Mouse (Mus musculus) T-helper 17 cell (primary cell): ENCODE results near the gene Spns3.

ENCODE experiments used
- in situ Hi-C, 2 experiments: fragments of 300-600 bp; cut with MboI, MseI; formaldehyde crosslinking; loops; 1 replicate in 1 of 2; 2 replicates in 1 of 2; pipeline ENCODE4 v1.15.1; 2025; ENCODE audit warnings: high pct_unique_total_duplicates in 2 of 2

Gene Spns3

GRCm38 (mm10) chr11:72550134-72550988 is at the start of gene Spns3:
Gene Spns3 (minus strand): TSS chr11:72550506.
- in situ Hi-C loops, result no loop called here

- in situ Hi-C loops, result no loop called here
These were observed 47.5 kb upstream of the Spns3 start for GRCm38 (mm10) chr11:72597780-72598179.

GRCm38 (mm10) chr11:72595010-72595737 is 44.9 kb upstream of the Spns3 start:
- in situ Hi-C loops, result no loop called here

- in situ Hi-C loops, result no loop called here
These were observed 37.4 kb upstream of the Spns3 start for GRCm38 (mm10) chr11:72587537-72588233.

GRCm38 (mm10) chr11:72586570-72586969 is 36.3 kb upstream of the Spns3 start:
- in situ Hi-C loops, result no loop called here

GRCm38 (mm10) chr11:72583092-72583491 is 32.8 kb upstream of the Spns3 start:
- in situ Hi-C loops, result no loop called here

GRCm38 (mm10) chr11:72582448-72582705 is 32.1 kb upstream of the Spns3 start:
- in situ Hi-C loops, result no loop called here

GRCm38 (mm10) chr11:72581609-72582447 is 31.5 kb upstream of the Spns3 start:
- in situ Hi-C loops, result no loop called here

- in situ Hi-C loops, result loop anchor here in 1 of 2 experiments (10.0 kb wide), 1 partner anchor 46 kb away; no protein-coding TSS in a partner anchor
These were observed 28.2 kb upstream of the Spns3 start for GRCm38 (mm10) chr11:72578471-72578870.

GRCm38 (mm10) chr11:72576466-72577351 is 26.4 kb upstream of the Spns3 start:
- in situ Hi-C loops, result loop anchor here in 1 of 2 experiments (10.0 kb wide), 1 partner anchor 48 kb away; no protein-coding TSS in a partner anchor

GRCm38 (mm10) chr11:72576111-72576465 is 25.8 kb upstream of the Spns3 start:
- in situ Hi-C loops, result loop anchor here in 1 of 2 experiments (10.0 kb wide), 1 partner anchor 49 kb away; no protein-coding TSS in a partner anchor

- in situ Hi-C loops, result loop anchor here in 1 of 2 experiments (5.0 to 10.0 kb wide), 2 partner anchors 51 to 158 kb away; no protein-coding TSS in a partner anchor
These were observed 23.5 kb upstream of the Spns3 start for GRCm38 (mm10) chr11:72573819-72574218.

- in situ Hi-C loops, result loop anchor here in 1 of 2 experiments (5.0 to 10.0 kb wide), 2 partner anchors 54 to 162 kb away; no protein-coding TSS in a partner anchor
These were observed 20.1 kb upstream of the Spns3 start for GRCm38 (mm10) chr11:72570319-72570979.

GRCm38 (mm10) chr11:72569671-72570318 is 19.5 kb upstream of the Spns3 start:
- in situ Hi-C loops, result loop anchor here (5.0 to 10.0 kb wide), 3 partner anchors 55 to 163 kb away; no protein-coding TSS in a partner anchor

- in situ Hi-C loops, result loop anchor here in 1 of 2 experiments (5.0 kb wide), 1 partner anchor 158 kb away; no protein-coding TSS in a partner anchor
These were observed 18.7 kb upstream of the Spns3 start for GRCm38 (mm10) chr11:72569051-72569450.

GRCm38 (mm10) chr11:72566816-72567338 is 16.6 kb upstream of the Spns3 start:
- in situ Hi-C loops, result loop anchor here in 1 of 2 experiments (5.0 kb wide), 1 partner anchor 160 kb away; no protein-coding TSS in a partner anchor

- in situ Hi-C loops, result loop anchor here in 1 of 2 experiments (5.0 kb wide), 1 partner anchor 161 kb away; no protein-coding TSS in a partner anchor
These were observed 16.0 kb upstream of the Spns3 start for GRCm38 (mm10) chr11:72566304-72566703.

- in situ Hi-C loops, result no loop called here
These were observed 14.0 kb upstream of the Spns3 start for GRCm38 (mm10) chr11:72564232-72564807.
